Mouse (Mus musculus): ENCODE measurements around the gene Rfx3. TPM values are rescaled to one million over a fixed set of nuclear protein-coding genes. Genes with fewer than 3 reads are reported as not detected.

The Rfx3 gene
- polyA plus RNA-seq, 1 experiment from 2014 or later, result 1.9 TPM

DNA sequence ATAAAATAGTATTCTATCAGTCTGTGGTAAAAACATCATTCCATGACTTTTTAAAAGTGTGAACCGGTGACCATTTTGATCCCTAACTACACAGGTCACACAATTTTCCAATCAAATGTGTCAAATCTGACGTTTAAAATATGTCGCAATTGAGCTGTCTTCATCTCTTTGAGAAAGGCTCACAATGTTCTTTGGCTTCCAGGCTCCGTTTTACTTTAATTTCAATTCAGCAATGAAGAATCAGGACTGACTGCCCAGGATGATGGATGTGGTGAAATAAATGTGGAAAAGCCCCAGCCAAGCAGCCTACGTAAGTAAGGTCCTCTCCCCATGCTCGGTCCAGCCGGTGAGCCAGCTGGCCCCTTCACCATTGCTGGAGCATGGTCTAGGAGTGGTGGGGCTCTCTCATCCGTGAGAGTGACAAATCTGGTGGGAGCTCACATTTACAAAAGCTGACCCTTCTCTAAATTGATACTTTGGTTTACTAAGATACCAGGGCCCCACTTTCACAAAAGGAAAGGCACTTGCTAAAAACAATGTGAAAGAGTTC, 240.2 kb downstream of the Rfx3 start:
- Histone ChIP-seq H3K27me3 (replicated peaks; ENCODE audit: control insufficient read depth, insufficient read depth, low read length) (no peaks in the 10 kb centered on the region), H3K4me1 (replicated peaks; ENCODE audit: control insufficient read depth, insufficient read depth, low read length) (no peaks in the 10 kb centered on the region), H3K9ac (ENCODE audit: low read depth, low read length) (no peak overlapping the region), H3K4me2 (replicated peaks; ENCODE audit: low read depth) (no peak overlapping the region), H3K9me3 (ENCODE audit: control insufficient read depth) (no peaks in the 10 kb centered on the region), H3K36me3 (ENCODE audit: control insufficient read depth, insufficient read depth) (no peaks in the 10 kb centered on the region), H3K4me3 (ENCODE audit: low read depth, low read length) (no peak overlapping the region), H3K27ac (ENCODE audit: low read depth, low read length) (no peak overlapping the region)
- no peak for TF ChIP-seq CTCF (IDR thresholded peaks at IDR 0.05; ENCODE audit: low read depth)
- whole genome bisulfite sequencing, result 87% methylated on average over 8 of the region's 8 CpGs
- no peak for ATAC-seq

DNA sequence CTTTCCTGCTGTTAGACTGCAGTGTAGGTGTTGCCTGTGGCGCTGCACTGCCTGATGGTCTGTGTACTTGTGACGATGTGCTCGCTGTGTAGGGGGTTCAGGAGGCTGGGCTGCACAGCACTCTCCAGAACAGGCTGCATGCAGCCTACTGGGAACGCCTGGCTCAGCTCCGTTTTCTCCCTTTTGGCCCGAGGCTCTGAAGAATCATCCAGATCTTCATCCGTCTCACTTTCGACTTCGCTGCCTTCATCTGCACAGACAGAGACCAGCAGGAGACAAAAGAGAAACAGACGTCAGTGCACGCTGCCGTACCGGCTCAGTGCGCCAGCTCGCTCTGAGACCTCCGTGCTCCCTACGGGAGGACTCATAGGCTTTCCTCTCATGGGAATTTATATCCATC, 242.5 kb downstream of the Rfx3 start:
- TF ChIP-seq CTCF (IDR thresholded peaks at IDR 0.05; ENCODE audit: low read depth), result no peak
- Histone ChIP-seq H3K4me2 (replicated peaks; ENCODE audit: low read depth) (no peak overlapping the region), H3K27ac (ENCODE audit: low read depth, low read length) (no peak overlapping the region), H3K4me1 (replicated peaks; ENCODE audit: control insufficient read depth, insufficient read depth, low read length) (no peaks in the 10 kb centered on the region), H3K36me3 (ENCODE audit: control insufficient read depth, insufficient read depth) (no peaks in the 10 kb centered on the region), H3K27me3 (replicated peaks; ENCODE audit: control insufficient read depth, insufficient read depth, low read length) (no peaks in the 10 kb centered on the region), H3K9me3 (ENCODE audit: control insufficient read depth) (no peaks in the 10 kb centered on the region), H3K9ac (ENCODE audit: low read depth, low read length) (no peak overlapping the region), H3K4me3 (ENCODE audit: low read depth, low read length) (no peak overlapping the region)
- ATAC-seq, result no peak
- 92% methylated on average over 17 of the region's 17 CpGs for WGBS

DNA sequence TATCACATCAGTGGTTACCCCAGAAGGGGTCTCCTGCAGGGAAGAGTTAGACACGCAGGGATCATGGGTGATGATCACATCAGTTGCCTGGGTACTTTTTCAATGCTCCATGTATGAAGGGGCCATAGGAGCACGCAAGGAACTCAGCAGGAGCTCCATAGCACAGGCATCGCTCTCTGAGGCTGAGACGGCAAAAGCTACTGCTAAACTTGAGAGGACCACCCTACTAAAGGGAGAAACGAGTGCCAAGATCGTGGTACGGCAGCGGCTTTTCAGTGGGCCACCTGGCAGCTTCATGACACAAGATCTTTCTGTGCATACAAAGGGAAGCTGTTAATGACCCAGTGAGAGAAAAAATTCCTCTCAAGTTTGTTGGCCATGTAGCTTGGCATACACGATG, 250.7 kb downstream of the Rfx3 start:
- no peak for ATAC-seq

DNA sequence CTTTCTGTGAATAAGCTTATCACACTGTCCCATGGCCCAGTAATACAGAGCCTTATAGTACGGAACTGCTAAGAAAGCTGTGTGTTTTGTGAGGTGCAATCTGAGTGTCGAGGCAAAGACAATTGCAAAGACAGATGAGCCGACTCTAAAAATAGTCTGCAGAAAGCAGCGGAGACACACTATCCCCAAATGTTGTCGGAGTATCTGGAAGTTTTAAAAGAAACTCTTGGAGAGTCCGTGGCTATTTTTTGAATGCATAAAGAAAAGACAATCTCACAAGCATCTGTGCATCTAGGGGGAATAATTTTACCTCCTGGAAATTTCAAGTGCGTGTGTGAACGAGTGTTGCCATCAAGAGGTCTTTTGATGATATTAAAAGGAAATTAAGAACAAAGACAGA, 251.6 kb downstream of the Rfx3 start:
- ATAC-seq, result no peak
- 86% methylated on average over 8 of the region's 8 CpGs for WGBS
- H3K9me3 ChIP-seq (ENCODE audit: control insufficient read depth), result no peaks in the 10 kb centered on the region

More for the DNA sequence above, 250.7 kb downstream of the Rfx3 start:
- Histone ChIP-seq H3K9ac (ENCODE audit: low read depth, low read length) (no peak overlapping the region), H3K4me3 (ENCODE audit: low read depth, low read length) (no peak overlapping the region), H3K9me3 (ENCODE audit: control insufficient read depth) (no peaks in the 10 kb centered on the region), H3K4me2 (replicated peaks; ENCODE audit: low read depth) (no peak overlapping the region), H3K27ac (ENCODE audit: low read depth, low read length) (no peak overlapping the region), H3K27me3 (replicated peaks; ENCODE audit: control insufficient read depth, insufficient read depth, low read length) (no peaks in the 10 kb centered on the region), H3K36me3 (ENCODE audit: control insufficient read depth, insufficient read depth) (no peaks in the 10 kb centered on the region), H3K4me1 (replicated peaks; ENCODE audit: control insufficient read depth, insufficient read depth, low read length) (no peaks in the 10 kb centered on the region)
- TF ChIP-seq CTCF (IDR thresholded peaks at IDR 0.05; ENCODE audit: low read depth), result no peak
- WGBS, result 92% methylated on average over 9 of the region's 9 CpGs

DNA sequence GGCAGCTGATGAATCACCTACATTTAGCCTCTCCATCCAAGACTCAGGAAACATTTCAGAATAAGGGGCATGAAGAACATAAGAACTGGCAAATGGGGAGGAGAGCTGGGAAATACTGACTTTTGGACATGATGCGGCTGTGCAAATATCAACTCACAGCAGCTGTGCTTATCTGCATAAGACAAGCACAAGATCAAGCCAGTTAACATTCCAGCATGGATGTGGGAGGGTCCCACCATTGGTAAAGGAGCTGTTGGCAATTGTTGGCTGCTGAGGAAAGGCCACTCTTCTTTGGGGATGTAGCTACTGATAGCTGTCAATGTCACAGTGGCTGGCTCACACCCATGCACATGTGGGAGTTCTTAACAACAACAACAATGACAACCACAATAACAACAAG, 263.7 kb downstream of the Rfx3 start:
- TF ChIP-seq CTCF (IDR thresholded peaks at IDR 0.05; ENCODE audit: low read depth), result no peak
- no peak overlapping the region for H3K9ac ChIP-seq (ENCODE audit: low read depth, low read length)
- H3K4me1 ChIP-seq (replicated peaks; ENCODE audit: control insufficient read depth, insufficient read depth, low read length), result no peaks in the 10 kb centered on the region
- no peaks in the 10 kb centered on the region for H3K36me3 ChIP-seq (ENCODE audit: control insufficient read depth, insufficient read depth)
- H3K4me3 ChIP-seq (ENCODE audit: low read depth, low read length), result no peak overlapping the region
- H3K27me3 ChIP-seq (replicated peaks; ENCODE audit: control insufficient read depth, insufficient read depth, low read length), result no peaks in the 10 kb centered on the region
- 63% methylated on average over 1 of the region's 1 CpGs for WGBS
- H3K27ac ChIP-seq (ENCODE audit: low read depth, low read length), result no peak overlapping the region
- no peak for ATAC-seq
- H3K9me3 ChIP-seq (ENCODE audit: control insufficient read depth), result no peaks in the 10 kb centered on the region
- no peak overlapping the region for H3K4me2 ChIP-seq (replicated peaks; ENCODE audit: low read depth)

More for the DNA sequence above, 251.6 kb downstream of the Rfx3 start:
- TF ChIP-seq CTCF (IDR thresholded peaks at IDR 0.05; ENCODE audit: low read depth), result no peak
- Histone ChIP-seq H3K27ac (ENCODE audit: low read depth, low read length) (no peak overlapping the region), H3K27me3 (replicated peaks; ENCODE audit: control insufficient read depth, insufficient read depth, low read length) (no peaks in the 10 kb centered on the region), H3K36me3 (ENCODE audit: control insufficient read depth, insufficient read depth) (no peaks in the 10 kb centered on the region), H3K4me1 (replicated peaks; ENCODE audit: control insufficient read depth, insufficient read depth, low read length) (no peaks in the 10 kb centered on the region), H3K9ac (ENCODE audit: low read depth, low read length) (no peak overlapping the region), H3K4me3 (ENCODE audit: low read depth, low read length) (no peak overlapping the region), H3K4me2 (replicated peaks; ENCODE audit: low read depth) (no peak overlapping the region)

DNA sequence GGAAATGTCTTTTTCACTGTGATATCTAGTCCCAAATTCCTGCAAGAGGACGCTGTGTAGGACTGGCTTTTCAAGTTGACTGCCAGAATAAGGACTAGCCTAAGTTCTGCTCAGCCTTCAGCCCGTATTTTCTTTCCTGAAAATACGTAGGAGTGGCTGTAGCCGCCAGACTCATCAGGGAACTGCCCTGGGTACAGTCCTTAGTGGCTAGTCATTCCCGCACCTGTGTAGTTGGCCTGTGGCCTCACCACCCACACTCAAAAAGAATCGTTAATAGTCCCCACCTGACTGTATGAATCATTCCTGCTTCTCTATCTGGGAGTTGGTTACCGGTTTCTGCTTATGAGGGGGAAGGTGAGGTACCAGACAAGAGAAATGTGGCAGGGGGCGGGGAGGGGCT, 272.1 kb downstream of the Rfx3 start:
- ATAC-seq, result no peak
- Histone ChIP-seq H3K4me2 (replicated peaks; ENCODE audit: low read depth) (no peak overlapping the region), H3K9ac (ENCODE audit: low read depth, low read length) (no peak overlapping the region), H3K27ac (ENCODE audit: low read depth, low read length) (no peak overlapping the region), H3K4me1 (replicated peaks; ENCODE audit: control insufficient read depth, insufficient read depth, low read length) (no peaks in the 10 kb centered on the region), H3K9me3 (ENCODE audit: control insufficient read depth) (no peaks in the 10 kb centered on the region), H3K36me3 (ENCODE audit: control insufficient read depth, insufficient read depth) (no peaks in the 10 kb centered on the region), H3K4me3 (ENCODE audit: low read depth, low read length) (no peak overlapping the region), H3K27me3 (replicated peaks; ENCODE audit: control insufficient read depth, insufficient read depth, low read length) (no peaks in the 10 kb centered on the region)
- WGBS, result 65% methylated on average over 8 of the region's 8 CpGs
- no peak for TF ChIP-seq CTCF (IDR thresholded peaks at IDR 0.05; ENCODE audit: low read depth)

DNA sequence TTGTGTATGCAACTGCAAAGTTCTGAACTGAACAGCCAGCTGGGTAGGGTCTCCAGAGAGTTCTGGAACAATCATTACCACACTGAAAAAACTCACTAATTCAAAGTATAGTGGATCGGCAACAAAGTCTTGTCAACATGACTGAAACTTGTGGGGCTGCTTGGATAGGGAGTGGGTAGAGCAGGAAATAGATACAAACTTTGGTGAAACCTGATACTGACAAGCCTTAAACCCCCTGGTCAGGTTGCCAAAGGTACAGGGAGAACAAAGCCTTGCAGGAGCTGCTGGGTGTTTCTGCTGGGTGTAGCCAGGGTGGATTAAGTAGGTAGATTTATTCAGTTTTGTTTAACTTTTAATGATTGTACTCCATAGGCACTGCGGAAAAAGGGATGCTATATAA, 274.4 kb downstream of the Rfx3 start:
- H3K4me3 ChIP-seq (ENCODE audit: low read depth, low read length), result no peak overlapping the region
- H3K4me2 ChIP-seq (replicated peaks; ENCODE audit: low read depth), result no peak overlapping the region
- no peak for TF ChIP-seq CTCF (IDR thresholded peaks at IDR 0.05; ENCODE audit: low read depth)
- H3K9ac ChIP-seq (ENCODE audit: low read depth, low read length), result no peak overlapping the region
- ATAC-seq, result no peak
- no peak overlapping the region for H3K27ac ChIP-seq (ENCODE audit: low read depth, low read length)
- no peaks in the 10 kb centered on the region for H3K9me3 ChIP-seq (ENCODE audit: control insufficient read depth)
- H3K36me3 ChIP-seq (ENCODE audit: control insufficient read depth, insufficient read depth), result no peaks in the 10 kb centered on the region
- 50% methylated on average over 2 of the region's 2 CpGs for WGBS
- H3K27me3 ChIP-seq (replicated peaks; ENCODE audit: control insufficient read depth, insufficient read depth, low read length), result no peaks in the 10 kb centered on the region
- no peaks in the 10 kb centered on the region for H3K4me1 ChIP-seq (replicated peaks; ENCODE audit: control insufficient read depth, insufficient read depth, low read length)
